Mouse (Mus musculus): Measurements from ENCODE around the gene Kif1b.

Gene Kif1b

GRCm38 (mm10) chr4:149317387-149317786, 9.9 kb upstream of the Kif1b start:
- DNase-seq (ENCODE audit: low read depth, low spot score), result no peak

DNA sequence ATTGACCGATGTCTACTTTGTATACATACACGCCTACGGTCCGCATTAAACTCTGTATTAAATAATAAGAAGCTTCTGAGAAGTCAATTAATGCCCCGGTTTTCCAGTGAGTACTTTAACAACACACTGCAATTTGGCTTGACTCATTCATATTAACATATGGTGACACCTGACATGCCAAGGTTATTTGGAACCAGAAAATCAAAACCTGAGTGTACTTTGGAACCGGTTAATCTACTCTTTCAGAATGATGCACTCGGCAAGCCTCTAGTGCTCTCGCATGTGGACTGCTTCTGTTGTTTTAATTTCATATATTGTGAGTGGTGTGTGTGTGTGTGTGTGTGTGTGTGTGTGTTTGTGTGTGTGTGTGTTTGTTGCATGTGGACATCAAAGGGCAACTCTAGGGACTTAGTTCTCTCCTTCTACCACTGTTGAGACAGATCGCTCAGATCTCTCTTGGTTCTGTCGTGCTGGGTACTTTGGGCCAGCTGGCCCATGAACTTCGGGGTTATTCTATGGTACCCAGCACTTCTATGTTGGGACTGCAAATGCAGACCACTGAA, 6.9 kb upstream of the Kif1b start:
- DNase-seq (ENCODE audit: low read depth, low spot score), result no peak

- no peak for DNase-seq (ENCODE audit: low read depth, low spot score)
These were observed 6.2 kb upstream of the Kif1b start for GRCm38 (mm10) chr4:149313558-149314253.

GRCm38 (mm10) chr4:149311996-149312395, 4.5 kb upstream of the Kif1b start:
- DNase-seq (ENCODE audit: low read depth, low spot score), result no peak

- DNase-seq (ENCODE audit: low read depth, low spot score), result no peak
These were observed 963 bp upstream of the Kif1b start for GRCm38 (mm10) chr4:149308491-149308820.

- DNase-seq (ENCODE audit: low read depth, low spot score), result peak; percentile 14
These were observed 539 bp downstream of the Kif1b start for GRCm38 (mm10) chr4:149306712-149307595.

DNA sequence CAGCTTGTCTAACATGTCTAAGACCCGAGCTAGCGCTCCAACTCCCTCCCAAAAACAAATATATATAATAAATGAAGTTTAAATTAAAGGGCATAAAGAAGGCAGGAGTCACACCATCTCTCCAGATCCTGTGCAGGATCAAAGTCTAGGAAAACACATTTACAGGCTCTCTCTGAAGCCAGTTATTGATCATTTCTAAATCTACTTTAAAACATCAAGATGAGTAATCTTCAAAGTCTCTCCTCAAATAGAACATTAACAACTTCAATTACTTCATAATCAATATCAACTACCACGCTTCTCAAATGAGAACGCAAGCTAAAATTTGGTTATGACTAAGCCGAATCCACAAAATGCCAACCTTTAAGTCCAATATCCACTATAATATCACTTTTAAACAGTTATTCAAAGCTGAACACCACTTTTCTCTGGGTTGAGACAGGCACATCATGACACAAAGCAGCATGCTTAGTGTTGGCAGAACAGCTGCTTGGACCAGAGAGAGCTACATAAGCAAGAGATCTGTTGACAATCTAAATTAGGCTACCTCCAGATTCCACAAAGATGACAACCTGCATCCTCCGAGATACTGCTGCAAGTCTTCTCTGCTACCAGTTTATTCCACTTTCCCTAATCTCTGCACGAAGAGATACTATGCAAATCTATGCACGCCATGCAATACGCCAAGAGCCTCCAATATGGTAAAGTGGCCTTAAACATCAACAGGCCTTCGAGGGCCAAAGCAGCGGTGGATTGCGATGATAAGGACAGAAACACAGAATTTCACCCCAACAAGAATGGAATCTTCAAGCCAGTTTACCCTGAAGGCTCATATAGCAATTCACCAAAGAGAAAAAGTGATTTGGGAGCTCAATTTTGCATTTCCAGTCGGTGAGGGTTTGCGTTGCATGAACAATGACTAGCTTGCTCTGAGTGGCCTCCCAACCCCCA, 1.5 kb downstream of the Kif1b start:
- DNase-seq (ENCODE audit: low read depth, low spot score), result no peak

- DNase-seq (ENCODE audit: low read depth, low spot score), result no peak
These were observed 3.0 kb downstream of the Kif1b start for GRCm38 (mm10) chr4:149304466-149304865.

DNA sequence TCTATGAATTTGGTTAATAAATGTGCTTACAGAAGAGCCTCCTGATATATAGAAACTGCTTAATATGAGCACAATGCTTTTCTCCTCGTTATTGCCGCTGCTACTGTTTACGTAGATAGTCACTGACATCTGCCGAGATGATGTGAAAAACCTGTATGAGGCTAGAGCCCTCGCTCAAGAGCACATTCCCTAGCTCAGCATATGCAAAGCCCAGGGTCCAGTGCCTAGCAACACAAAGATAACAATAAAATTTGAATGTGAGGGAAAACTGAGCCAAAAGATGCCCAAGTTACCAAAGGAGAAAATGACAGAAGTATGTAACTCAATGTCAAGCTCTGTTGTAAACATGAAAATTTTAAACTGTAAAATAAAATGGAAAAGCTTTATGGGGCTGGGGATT, 4.0 kb downstream of the Kif1b start:
- DNase-seq (ENCODE audit: low read depth, low spot score), result no peak

GRCm38 (mm10) chr4:149302751-149303150, 4.7 kb downstream of the Kif1b start:
- no peak for DNase-seq (ENCODE audit: low read depth, low spot score)

GRCm38 (mm10) chr4:149302136-149302535, 5.4 kb downstream of the Kif1b start:
- DNase-seq (ENCODE audit: low read depth, low spot score), result no peak

DNA sequence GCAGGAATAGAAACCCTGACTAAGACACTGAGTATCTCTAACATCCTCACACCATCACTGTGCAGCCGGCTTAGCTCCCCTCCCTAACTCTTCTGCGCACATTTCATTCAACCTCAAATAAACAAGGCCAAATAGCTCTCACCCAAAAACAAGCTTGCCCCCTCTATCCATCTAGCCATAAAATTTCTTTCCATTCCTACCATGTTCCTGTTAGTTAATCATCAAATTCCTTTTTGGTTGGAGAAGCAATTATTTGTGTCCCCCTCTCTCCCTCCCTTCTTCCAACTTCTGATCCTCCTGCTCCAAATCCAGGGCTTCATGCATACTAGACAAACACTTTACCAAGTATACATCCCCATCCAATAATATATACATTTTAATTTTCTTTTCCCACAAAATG, 11.0 kb downstream of the Kif1b start:
- DNase-seq (ENCODE audit: low read depth, low spot score), result no peak

- no peak for DNase-seq (ENCODE audit: low read depth, low spot score)
These were observed 14.5 kb downstream of the Kif1b start for GRCm38 (mm10) chr4:149292984-149293383.

DNA sequence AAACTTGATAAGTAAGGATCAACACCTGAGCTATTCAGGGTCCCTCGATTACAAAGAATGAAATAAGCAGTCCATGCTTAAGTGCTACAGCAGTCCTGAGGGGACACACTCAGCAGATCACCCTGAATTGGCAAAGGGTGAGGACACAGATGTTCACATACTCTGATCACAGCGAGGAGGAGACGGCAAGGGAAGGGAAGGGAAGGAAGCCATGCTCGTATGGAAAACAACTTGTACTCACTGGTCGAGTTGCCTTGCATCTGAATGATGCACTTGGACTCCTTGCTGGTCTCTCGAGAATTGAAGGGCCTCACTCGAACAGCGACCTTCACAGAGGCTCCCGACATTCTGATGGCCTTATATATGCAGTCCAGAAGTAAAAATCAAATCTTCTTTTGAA, 16.4 kb downstream of the Kif1b start:
- no peak for DNase-seq (ENCODE audit: low read depth, low spot score)

DNA sequence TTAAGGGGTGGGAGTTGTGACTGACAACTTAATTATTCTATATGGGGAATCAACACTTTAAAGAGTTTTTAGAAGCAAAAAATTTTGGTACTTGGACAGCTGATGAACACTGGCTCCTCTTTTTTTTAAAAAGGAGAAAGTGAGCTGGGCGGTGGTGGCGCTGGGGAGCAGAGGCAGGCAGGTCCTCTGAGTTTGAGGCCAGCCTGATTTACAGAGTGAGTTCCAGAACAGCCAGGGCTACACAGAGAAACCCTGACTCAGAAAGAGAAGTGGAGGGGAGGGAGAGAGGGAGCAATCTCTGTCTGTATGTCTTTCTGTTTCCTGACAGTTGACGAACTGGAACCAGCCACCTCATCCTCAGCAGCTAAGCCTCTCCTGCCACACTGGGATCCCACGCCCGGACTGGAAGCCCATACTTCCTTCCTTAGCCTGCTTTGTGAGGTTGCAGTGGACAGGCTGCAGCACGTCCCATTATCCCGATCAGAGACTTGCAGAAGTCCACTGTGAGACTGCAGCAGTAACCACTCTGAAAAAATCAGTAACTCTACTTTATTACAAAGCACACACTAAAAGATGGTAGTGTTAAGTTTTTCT, 17.2 kb downstream of the Kif1b start:
- DNase-seq (ENCODE audit: low read depth, low spot score), result no peak

GRCm38 (mm10) chr4:149286287-149287137, 21.0 kb downstream of the Kif1b start:
- DNase-seq (ENCODE audit: low read depth, low spot score), result no peak

DNA sequence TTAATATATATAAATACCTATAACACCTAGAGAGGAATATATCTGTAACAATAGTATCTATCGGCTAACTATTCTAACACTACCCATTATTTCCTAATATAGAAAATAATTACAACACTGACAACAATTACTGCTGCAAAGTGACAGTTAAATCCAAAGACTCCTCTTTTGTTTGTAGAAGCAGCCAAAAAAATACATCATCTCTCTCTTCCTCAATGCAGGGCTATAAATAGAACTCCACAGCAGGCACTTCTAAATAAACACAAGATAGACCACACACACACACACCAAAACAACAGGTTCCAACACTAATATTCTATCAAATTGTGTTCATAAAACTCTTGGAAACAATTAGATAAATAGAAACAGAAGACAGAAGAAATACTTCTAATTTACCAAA, 21.8 kb downstream of the Kif1b start:
- no peak for DNase-seq (ENCODE audit: low read depth, low spot score)

- no peak for DNase-seq (ENCODE audit: low read depth, low spot score)
These were observed 24.5 kb downstream of the Kif1b start for GRCm38 (mm10) chr4:149283018-149283417.

- DNase-seq (ENCODE audit: low read depth, low spot score), result peak; percentile 84
These were observed 25.3 kb downstream of the Kif1b start for GRCm38 (mm10) chr4:149282025-149282738.

DNA sequence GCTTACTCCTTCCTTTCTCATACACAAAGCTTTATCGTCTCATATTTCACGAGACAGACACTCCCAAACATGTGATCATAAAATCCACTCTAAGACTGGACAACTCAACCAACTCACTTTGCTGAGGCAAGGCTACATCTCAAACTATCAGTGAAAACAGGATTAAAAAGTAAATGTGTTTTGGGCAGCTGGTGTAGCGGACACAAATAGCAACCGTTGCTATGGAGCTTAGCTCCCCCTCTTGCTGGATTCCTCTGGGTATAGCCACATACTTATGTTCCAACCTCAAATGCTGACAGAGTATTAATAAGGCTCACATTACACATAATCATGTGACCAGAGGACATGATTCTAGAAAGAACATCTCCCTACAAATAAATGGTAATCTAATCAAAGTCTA, 29.9 kb downstream of the Kif1b start:
- DNase-seq (ENCODE audit: low read depth, low spot score), result no peak
